Mouse (Mus musculus): Measurements from ENCODE around the gene Klhl29.

Gene Klhl29

DNA sequence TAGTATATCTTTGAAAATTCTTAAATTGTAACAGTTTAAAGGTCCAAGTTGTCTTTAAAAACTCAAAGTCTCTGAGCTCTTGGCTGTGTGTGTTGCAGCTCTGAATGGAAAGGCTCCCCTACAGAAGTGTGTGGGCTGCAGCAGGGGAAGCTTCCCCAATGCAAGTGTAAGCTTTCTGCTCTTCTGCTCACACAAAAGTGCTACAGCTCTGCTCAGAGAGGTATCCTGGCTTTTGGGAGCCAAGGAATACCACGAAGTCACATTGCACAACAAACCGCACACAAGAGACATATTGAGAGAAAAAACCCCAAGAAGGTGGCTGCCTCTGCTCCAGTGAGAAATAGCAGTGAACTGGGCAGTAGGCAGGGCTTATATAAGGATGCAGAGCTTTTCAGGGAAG lies 337.5 kb downstream of the Klhl29 start:
- in situ Hi-C loops (cut with MboI, MseI) = no loop called here

DNA sequence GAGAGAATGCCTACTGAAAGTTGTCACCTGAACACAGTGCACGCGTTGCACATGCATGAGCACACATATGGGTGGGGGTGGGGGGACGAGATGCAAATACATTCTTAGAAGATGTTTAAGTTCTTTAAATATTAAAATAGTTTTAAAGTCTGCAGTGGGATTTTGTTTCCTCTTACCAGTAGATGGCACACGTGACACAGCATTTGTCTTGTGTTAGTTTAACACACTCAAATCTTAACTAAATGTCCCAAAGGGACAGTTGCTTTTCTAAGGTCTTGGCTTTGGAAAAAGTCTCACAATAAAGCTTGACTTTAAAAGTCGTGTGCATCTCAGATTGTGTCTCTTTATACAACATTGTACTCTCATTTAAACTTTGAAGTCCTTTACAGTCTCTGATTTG lies 346.4 kb downstream of the Klhl29 start:
- in situ Hi-C loops (cut with MboI, MseI) = no loop called here

All from T-helper 1 cell (primary cell).